Mouse (Mus musculus): ENCODE data around the gene Btbd6. TPM values are rescaled to one million over a fixed set of nuclear protein-coding genes. Genes with fewer than 3 reads are reported as not detected.

Gene Btbd6
- total and polyA plus RNA-seq, 3 experiments, result 14.6 to 165 (median 24.7) TPM

DNA sequence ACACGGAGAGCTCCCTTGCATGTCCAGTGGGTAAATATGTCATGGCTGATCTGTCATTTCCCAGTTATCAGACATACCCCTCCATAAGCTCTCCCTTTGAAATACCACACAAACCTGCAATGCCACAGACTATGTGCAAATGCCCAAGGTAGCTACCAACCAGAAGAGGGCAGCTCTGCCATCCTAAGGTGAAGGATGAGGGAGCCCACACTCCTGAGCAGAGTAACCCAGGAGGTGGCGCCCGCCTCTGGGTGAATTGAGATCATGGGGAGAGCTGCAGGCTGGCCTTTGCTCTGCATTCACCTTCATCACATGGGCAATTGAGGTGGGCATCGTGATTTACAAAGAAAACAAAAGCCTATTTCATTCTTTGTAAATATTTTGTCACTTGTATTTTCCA lies 28.7 kb downstream of the Btbd6 start:
- peak; percentile 79 for DNase-seq

DNA sequence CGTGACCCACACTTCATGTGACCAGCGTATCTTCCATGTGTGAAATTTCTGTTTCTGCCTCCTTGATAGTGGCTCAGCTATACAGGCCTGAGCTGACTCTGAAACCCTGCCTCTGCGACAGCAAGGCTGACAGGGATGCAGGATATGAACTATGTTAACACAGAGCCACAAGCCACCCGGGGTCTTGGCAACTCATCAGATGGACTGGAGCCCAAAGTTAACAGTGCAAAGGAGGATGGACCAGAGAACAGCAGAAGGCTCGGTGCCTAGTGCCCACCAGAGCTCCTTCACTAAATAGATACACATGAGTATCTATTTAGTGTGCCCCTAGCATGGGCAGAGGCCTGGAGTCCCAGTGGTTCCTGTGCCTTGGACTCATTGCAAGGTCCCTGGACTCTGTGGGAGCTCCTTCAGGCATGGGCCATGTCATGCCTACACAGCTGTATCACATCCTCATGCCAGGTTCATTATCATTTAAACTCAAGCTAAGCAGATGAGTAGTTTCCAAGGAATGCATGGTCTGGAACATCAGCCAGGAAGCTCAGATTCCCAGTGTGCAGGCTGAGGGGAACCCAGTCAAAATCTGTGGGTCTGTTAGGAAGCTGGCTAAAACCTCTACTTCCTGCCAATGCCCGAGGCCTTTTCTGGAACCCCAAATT lies 35.5 kb downstream of the Btbd6 start:
- DNase-seq, result no peak

DNA sequence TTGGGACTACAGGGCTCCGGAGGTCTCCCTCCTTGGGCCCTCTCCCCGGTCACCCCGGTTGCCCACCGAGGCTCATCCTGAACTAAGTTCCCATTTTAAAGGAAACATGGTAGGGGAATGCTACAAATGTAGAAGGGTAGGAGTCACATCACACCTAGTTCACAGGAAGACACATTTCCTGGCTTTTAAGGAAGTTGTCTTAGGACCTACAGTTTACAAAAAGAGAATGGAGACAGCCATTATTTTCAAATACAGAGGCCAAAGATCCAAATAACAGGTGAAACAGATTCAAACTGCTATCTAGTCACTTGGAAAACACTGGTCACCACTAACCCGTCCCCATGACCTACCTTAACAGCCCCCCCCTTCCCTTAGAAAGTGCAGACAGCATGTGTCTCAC lies 36.2 kb downstream of the Btbd6 start:
- DNase-seq, result no peak

- no peak for DNase-seq
These were observed 36.8 kb downstream of the Btbd6 start for GRCm38 (mm10) chr12:113013021-113013491.

DNA sequence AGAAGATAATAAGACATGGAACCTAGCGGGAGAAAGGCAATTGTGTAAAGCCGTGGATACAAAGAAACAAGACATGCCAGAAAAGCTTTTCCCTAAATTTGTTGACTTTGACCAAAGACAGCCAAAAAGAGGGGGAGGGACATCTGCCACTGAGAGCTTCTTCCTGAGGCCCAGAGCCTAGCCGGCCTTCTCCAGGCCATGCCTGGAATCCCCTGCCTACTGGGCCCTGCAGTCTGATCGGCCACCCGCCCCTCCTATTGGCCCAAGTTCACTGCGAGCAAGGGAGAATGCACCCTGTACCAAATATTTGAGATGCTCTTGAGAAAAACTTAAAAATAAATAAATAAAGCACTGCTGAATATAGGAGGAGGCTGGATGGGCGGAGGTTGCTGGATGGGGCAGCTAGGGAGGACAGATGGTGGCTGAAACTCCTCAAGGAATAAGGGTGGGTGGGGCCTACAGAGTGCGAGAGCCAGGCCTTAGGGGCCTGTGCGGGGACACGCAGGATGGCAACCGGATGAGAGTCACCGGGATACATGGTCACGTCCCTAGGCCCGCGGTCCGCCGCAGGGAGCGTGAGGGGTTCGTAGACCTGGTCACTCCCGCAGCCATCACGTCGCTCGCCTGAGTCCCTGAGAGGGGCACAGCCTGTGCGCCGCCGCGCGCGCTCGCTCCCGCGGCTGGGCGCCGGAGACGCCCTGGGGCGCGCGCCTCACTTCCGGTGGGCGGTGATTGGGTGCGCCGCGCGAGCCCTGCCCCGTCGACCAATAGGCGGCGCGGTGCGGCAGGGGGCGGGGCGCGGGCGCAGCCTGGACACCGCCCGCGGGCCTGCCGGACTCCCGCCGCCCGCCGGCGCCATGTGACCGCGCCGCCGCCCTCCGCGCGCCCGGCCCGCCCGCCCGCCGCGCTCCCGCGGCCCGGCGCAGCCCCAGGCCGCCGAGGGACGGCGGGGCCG lies 37.6 kb downstream of the Btbd6 start, which contains the start of gene Pacs2:
Gene Pacs2, plus strand, starts transcription at position 905 of the 955 bp plus-strand sequence.
- DNase-seq, result peak; percentile 97

DNA sequence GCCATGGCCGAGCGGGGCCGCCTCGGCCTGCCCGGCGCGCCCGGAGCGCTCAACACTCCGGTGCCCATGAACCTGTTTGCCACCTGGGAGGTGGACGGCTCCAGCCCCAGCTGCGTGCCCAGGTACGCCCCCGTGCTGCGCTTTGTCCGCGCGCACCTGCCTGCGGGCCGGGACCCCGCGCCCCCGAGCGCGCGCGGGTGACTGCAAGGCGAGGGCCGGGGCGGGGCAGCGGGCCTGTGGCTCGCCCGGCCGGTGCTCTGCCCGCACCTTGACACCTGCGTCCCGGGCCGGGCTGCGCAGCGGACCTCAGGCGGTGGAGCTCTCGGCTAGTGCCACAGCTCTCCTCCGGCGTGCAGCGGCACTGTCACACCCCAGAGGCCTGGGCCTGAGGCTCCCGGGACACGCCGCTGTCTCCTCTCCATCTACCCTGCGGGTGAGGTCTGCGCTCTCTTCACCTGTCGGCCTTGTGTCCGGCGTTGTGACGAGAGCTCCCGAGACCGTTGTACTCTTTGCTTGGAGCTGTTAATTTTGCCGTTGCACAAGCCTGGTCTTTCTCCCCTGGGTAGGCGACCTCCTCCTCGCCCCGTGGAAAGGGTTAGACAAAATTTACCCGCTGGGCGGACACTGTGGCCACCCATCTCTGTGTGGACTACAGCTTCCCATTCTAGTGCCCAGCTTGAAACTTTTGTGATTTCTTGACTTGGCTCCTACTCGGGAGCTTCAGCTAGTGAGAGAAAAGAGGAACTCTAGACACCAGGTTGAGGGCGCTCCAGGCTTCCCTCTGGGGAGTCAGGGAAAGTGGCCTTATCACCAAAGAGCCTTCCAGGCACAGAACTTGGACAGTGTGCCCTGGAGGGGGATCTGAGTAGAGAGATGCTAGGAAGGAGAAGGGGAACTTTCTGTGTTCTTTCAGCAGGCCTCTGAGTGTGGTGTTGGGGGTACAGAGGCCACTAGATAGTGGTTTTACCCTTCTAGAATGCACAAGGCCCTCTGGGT lies 38.6 kb downstream of the Btbd6 start:
- DNase-seq, result peak; percentile 72

GRCm38 (mm10) chr12:113015956-113016355 lies 39.7 kb downstream of the Btbd6 start:
- DNase-seq, result peak; percentile 39

- no peak for DNase-seq
These were observed 40.7 kb downstream of the Btbd6 start for GRCm38 (mm10) chr12:113016976-113017375.

DNA sequence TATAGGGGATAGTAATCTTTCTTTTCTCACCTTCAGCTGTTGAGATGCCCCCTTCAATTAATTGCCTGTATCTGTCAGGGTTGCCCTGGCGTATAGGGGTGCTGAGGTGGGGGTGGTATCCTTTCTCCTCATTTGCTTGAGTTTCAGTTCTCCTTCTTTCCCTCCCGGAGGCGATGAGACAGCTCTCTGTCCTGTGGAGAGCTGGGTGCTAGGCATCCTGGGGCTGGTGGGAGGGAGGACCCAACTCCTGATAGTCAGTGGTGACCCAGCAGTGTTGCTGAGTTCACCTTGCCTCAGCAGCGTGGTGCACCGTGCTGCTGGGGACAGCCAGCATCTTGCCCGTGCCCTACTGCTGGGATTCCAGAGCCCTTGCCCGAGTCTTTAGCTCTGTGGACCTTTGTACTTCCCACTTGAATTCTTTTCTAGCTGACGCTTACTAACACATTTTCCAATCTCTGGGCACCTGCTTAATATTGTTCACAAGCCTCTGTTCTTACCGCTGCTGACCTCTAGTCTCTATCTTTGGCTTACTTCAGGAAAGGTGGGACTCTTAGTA lies 41.2 kb downstream of the Btbd6 start:
- DNase-seq, result no peak

DNA sequence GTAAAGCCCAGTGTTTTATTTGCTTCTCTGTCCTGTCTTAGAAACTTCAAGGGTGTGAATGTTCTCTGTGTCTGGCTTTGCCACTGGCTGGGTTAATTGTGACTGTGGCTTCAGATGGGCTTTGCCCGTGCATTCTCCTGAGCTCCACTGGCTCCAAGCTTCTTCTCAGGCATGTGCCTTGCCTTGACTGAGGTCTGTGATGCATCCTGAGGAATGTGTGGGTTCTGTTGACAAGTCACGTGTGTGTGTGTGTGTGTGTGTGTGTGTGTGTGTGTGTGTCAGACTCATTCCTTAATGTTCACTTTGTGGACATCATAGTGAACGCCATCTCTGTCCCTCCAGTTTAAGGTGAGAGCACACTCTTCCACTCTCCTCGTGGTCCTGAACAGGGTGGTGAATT lies 42.5 kb downstream of the Btbd6 start:
- no peak for DNase-seq

DNA sequence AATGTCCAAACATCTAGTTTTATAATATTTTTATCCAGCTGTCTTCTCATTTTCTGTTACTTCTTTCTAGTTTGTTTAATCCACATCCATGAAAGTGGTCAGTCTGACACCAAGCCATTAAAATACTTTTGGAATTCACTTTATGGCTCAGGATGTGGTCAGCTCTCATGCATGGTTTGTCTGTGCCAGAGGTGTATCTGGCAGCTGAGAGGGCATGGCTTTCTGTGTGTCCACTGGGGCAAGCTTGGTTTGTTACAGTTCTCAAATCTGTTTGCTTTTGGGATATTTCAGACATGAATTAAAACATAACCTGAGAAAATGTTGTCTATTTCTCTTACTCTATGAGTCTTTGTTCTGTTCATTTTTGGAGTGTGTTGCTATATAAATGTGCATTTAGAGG lies 45.2 kb downstream of the Btbd6 start:
- no peak for DNase-seq

DNA sequence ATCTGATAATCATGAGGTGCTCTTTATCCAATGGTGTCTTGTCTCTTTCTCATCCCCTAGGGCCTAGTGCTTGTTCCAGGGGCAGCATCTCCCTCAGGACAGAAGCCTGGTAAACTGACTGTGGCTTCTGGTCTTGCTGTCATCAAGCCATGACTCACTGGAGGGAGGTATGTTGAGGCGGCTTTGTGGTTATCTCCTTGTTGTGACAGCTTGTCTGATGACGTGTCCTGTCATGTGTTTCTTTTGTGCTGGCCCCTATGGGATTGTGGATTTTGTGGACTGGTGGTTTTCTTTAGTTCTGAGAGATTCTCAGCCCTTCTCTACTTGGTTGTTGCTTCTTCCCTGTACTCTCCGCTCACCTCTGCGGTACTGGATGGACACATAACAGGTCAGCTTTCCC lies 46.8 kb downstream of the Btbd6 start:
- DNase-seq, result peak; percentile 61

- DNase-seq, result no peak
These were observed 50.3 kb downstream of the Btbd6 start for GRCm38 (mm10) chr12:113026557-113026956.

GRCm38 (mm10) chr12:113027495-113027894 lies 51.2 kb downstream of the Btbd6 start:
- DNase-seq, result no peak

DNA sequence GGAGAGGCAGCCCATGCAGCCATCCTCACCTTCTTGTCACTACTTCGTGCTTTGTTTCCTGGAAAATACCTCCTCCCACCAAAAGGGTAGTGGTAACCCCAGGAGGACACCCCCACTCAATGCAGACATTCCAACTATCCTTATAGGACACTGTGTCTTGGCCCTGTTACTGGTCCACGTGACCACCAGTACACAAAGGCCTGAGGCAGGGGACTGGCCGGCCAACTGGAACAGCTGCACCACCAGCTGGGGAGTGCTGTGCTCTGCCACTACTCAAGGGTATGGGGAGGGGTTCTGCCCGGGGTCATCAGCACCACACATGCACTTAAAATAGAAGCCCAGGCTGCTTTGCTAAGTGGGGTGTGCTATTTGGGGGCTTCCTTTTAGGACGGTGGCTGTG lies 51.8 kb downstream of the Btbd6 start:
- no peak for DNase-seq

Other genes starting within 250 kb of the Btbd6 start
- gene Pld4, start 215.8 kb upstream of the Btbd6 start, total RNA-seq (2021), result 10 to 100 TPM; 10.1 to 13.0 TPM
- 28.0 and 29.5 TPM in 2 replicates for gene Pld4, start 215.8 kb upstream of the Btbd6 start, polyA plus RNA-seq (2012; rRNA removed)
- 10 to 100 TPM in 1 of 2 experiments, 1 to 10 TPM in 1; 3.6 to 10.0 TPM for gene Ahnak2, start 173.8 kb upstream of the Btbd6 start, total RNA-seq (2021)
- 1.7 and 2.2 TPM in 2 replicates for gene Ahnak2, start 173.8 kb upstream of the Btbd6 start, polyA plus RNA-seq (2012; rRNA removed)
- gene Clba1, start 167.5 kb upstream of the Btbd6 start, total RNA-seq (2021), result 10 to 100 TPM in 1 of 2 experiments, 1 to 10 TPM in 1; 4.1 to 14.3 TPM
- 10.2 and 12.4 TPM in 2 replicates for gene Clba1, start 167.5 kb upstream of the Btbd6 start, polyA plus RNA-seq (2012; rRNA removed)
- 10 to 100 TPM; 11.0 to 13.0 TPM for gene Cdca4, start 147.1 kb upstream of the Btbd6 start, total RNA-seq (2021)
- 8.1 and 9.4 TPM in 2 replicates for gene Cdca4, start 147.1 kb upstream of the Btbd6 start, polyA plus RNA-seq (2012; rRNA removed)
- gene Gpr132, start 108.3 kb upstream of the Btbd6 start, total RNA-seq (2021), result under 1 TPM; 0.26 to 0.59 TPM
- gene Gpr132, start 108.3 kb upstream of the Btbd6 start, polyA plus RNA-seq (2012; rRNA removed), result 1.3 TPM in 2 replicates
- gene Jag2, start 46.7 kb upstream of the Btbd6 start, total RNA-seq (2021), result 1 to 10 TPM; 3.5 to 6.1 TPM
- gene Jag2, start 46.7 kb upstream of the Btbd6 start, polyA plus RNA-seq (2012; rRNA removed), result 12.8 and 25.8 TPM in 2 replicates
- gene Nudt14, start 34.4 kb upstream of the Btbd6 start, total RNA-seq (2021), result 10 to 100 TPM; 24.6 to 34.4 TPM
- gene Nudt14, start 34.4 kb upstream of the Btbd6 start, polyA plus RNA-seq (2012; rRNA removed), result 35.4 and 45.9 TPM in 2 replicates
- 10 to 100 TPM; 41.9 to 46.8 TPM for gene Brf1, start 24.2 kb downstream of the Btbd6 start, total RNA-seq (2021)
- 70.6 and 71.2 TPM in 2 replicates for gene Brf1, start 24.2 kb downstream of the Btbd6 start, polyA plus RNA-seq (2012; rRNA removed)
- gene Pacs2, start 38.0 kb downstream of the Btbd6 start, total RNA-seq (2021), result 10 to 100 TPM; 38.7 to 42.1 TPM
- 51.9 and 66.9 TPM in 2 replicates for gene Pacs2, start 38.0 kb downstream of the Btbd6 start, polyA plus RNA-seq (2012; rRNA removed)
- gene Tex22, start 98.0 kb downstream of the Btbd6 start, total RNA-seq (2021), result under 1 TPM; 0.28 to 0.43 TPM
- 0.35 and 0.90 TPM in 2 replicates for gene Tex22, start 98.0 kb downstream of the Btbd6 start, polyA plus RNA-seq (2012; rRNA removed)
- gene Mta1, start 121.8 kb downstream of the Btbd6 start, total RNA-seq (2021), result 100 to 1,000 TPM in 1 of 2 experiments, 10 to 100 TPM in 1; 76.6 to 102 TPM
- 164 TPM in 2 replicates for gene Mta1, start 121.8 kb downstream of the Btbd6 start, polyA plus RNA-seq (2012; rRNA removed)
- 10 to 100 TPM; 57.5 to 58.2 TPM for gene Crip2, start 163.8 kb downstream of the Btbd6 start, total RNA-seq (2021)
- 159 and 168 TPM in 2 replicates for gene Crip2, start 163.8 kb downstream of the Btbd6 start, polyA plus RNA-seq (2012; rRNA removed)
- gene Crip1, start 169.8 kb downstream of the Btbd6 start, total RNA-seq (2021), result 100 to 1,000 TPM in 1 of 2 experiments, 10 to 100 TPM in 1; 51.5 to 101 TPM
- gene Crip1, start 169.8 kb downstream of the Btbd6 start, polyA plus RNA-seq (2012; rRNA removed), result 31.7 and 36.9 TPM in 2 replicates
- 1 to 10 TPM in 1 of 2 experiments, under 1 TPM in 1; 0.66 to 1.4 TPM for gene Tedc1, start 179.9 kb downstream of the Btbd6 start, total RNA-seq (2021)
- 3.6 and 6.6 TPM in 2 replicates for gene Tedc1, start 179.9 kb downstream of the Btbd6 start, polyA plus RNA-seq (2012; rRNA removed)
- 1 to 10 TPM; 2.8 to 9.7 TPM for gene Tmem121, start 209.4 kb downstream of the Btbd6 start, total RNA-seq (2021)
- 11.9 and 15.9 TPM in 2 replicates for gene Tmem121, start 209.4 kb downstream of the Btbd6 start, polyA plus RNA-seq (2012; rRNA removed)